ENCODE assay signal across 8 mouse cellular contexts in the genomic region with DNA sequence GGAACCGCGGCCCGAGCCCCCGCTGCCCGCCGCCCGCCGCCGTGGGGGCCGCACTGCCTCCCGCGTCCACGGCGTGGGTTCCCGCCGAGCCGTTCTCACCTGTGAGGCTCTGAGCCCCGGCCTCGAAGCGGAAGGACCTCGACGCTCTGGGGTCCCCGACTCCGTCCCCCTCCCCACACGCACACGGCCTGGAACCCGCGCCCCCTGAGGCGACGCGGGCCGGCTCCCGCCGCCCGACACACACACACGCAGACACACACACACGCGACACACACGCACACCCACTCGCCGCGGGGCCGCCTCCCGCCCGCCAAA. TPM values are rescaled to one million over a fixed set of nuclear protein-coding genes. Genes with fewer than 3 reads are reported as not detected.
DNase-seq lines count a peak whose midpoint lies in the region; ATAC-seq and TF ChIP-seq lines count a peak whose summit lies in the region.

No protein-coding gene starts in this region.

- peak; percentile 41 for ATAC-seq in limb, embryonic 11.5 days (ENCODE audit: insufficient number of reproducible peaks, low FRiP score, low TSS enrichment, low read depth)

- no peak for TF ChIP-seq CTCF in small intestine, adult 2 months (IDR thresholded peaks at IDR 0.05; ENCODE audit: extremely low read depth, insufficient read length, insufficient replicate concordance, low read depth, low read length)

- H3K4me1 ChIP-seq in limb, embryonic 11.5 days (ENCODE audit: control insufficient read depth, insufficient read depth, low read length) = no peaks in the 10 kb centered on the region; the same call in 1 of the 2 replicates
- no peaks in the 10 kb centered on the region for H3K4me1 ChIP-seq in small intestine, adult 2 months (ENCODE audit: control insufficient read depth, insufficient read depth, insufficient read length, low read length)

- H3K9ac ChIP-seq in limb, embryonic 11.5 days (ENCODE audit: low read length) = peak overlapping the region; percentile 98

- H3K27ac ChIP-seq in limb, embryonic 11.5 days (replicated peaks; ENCODE audit: low read depth, low read length) = peak overlapping the region; percentile 98
- H3K27ac ChIP-seq in small intestine, adult 2 months (ENCODE audit: insufficient read depth, low read depth, low read length) = peak overlapping the region; percentile 77

- no peak for TF ChIP-seq POLR2A in small intestine, adult 2 months (IDR thresholded peaks at IDR 0.05; ENCODE audit: low read depth, low read length)

- H3K36me3 ChIP-seq in limb, embryonic 11.5 days (ENCODE audit: control insufficient read depth, insufficient read depth, low read length) = no peaks in the 10 kb centered on the region
- H3K36me3 ChIP-seq in small intestine, adult 2 months (ENCODE audit: control insufficient read depth, insufficient read depth, low read length) = no peaks in the 10 kb centered on the region

- peak; percentile 52 for DNase-seq in embryo, embryonic 11 days
- no peak for DNase-seq in embryo, embryonic 10.5 days (ENCODE audit: low spot score)
- DNase-seq in retina, embryonic 14.5 days (ENCODE audit: low spot score) = peak; percentile 57
- DNase-seq in retina, postnatal 1 day = no peak
- DNase-seq in limb, embryonic 11.5 days (ENCODE audit: low spot score) = no peak
- no peak for DNase-seq in right cerebral cortex, adult 18-20 months
- no peak for DNase-seq in cerebellum, postnatal 36 days

- H3K4me3 ChIP-seq in limb, embryonic 11.5 days (ENCODE audit: low read depth, low read length) = peak overlapping the region; percentile 93
- H3K4me3 ChIP-seq in small intestine, adult 2 months (ENCODE audit: low read depth, low read length) = peak overlapping the region; percentile 95

- WGBS in limb, embryonic 11.5 days = under 1% methylated on average over 31 of the region's 45 CpGs
- under 1% methylated on average over 44 of the region's 45 CpGs for WGBS in small intestine, adult 2 months

- no peaks in the 10 kb centered on the region for H3K27me3 ChIP-seq in limb, embryonic 11.5 days (ENCODE audit: control insufficient read depth, insufficient read depth, low read length)
- H3K27me3 ChIP-seq in small intestine, adult 2 months (ENCODE audit: control insufficient read depth, insufficient read depth, low read length) = no peaks in the 10 kb centered on the region

- H3K9me3 ChIP-seq in limb, embryonic 11.5 days (ENCODE audit: control insufficient read depth, low read length) = no peaks in the 10 kb centered on the region

- H3K4me2 ChIP-seq in limb, embryonic 11.5 days (ENCODE audit: low read depth, severe bottlenecking) = peak overlapping the region; percentile 63

RNA-seq across cellular contexts. Expression of a gene that starts 2.8 kb away (rescaled TPM):
- 12.6 and 15.2 TPM in 2 replicates for polyA plus RNA-seq in limb, embryonic 11.5 days (2014; fragmentation: Nextera tagmentation; extraction: Ambion mirVana)
- 0.90 and 3.0 TPM in 2 replicates for polyA plus RNA-seq in small intestine, adult 2 months (2012; rRNA removed)

RNA-seq across cellular contexts. Expression of a gene that starts 48.1 kb away (rescaled TPM):
- polyA plus RNA-seq in limb, embryonic 11.5 days (2014; fragmentation: Nextera tagmentation; extraction: Ambion mirVana) = 24.9 and 25.2 TPM in 2 replicates
- polyA plus RNA-seq in small intestine, adult 2 months (2012; rRNA removed) = 0.77 and 1.3 TPM in 2 replicates

Comparison
In these comparisons a context has a peak if more than half of its experiments do, and no peak if none do; other contexts are left out.
1. DNase-seq: peak in embryo, embryonic 11 days (single experiment) and retina, embryonic 14.5 days (single experiment); none in embryo, embryonic 10.5 days (single experiment), retina, postnatal 1 day (single experiment), limb, embryonic 11.5 days (single experiment), right cerebral cortex, adult 18-20 months (single experiment) and cerebellum, postnatal 36 days (0 of 2).
2. RNA of a gene that starts 48.1 kb away (polyA plus RNA-seq): 24.9 to 25.2 TPM in limb, embryonic 11.5 days; 0.77 to 1.3 TPM in small intestine, adult 2 months; every median in the first group is over 10 times any median in the second.